Mouse (Mus musculus): Measurements from ENCODE around the gene Srbd1. TPM values are rescaled to one million over a fixed set of nuclear protein-coding genes. Genes with fewer than 3 reads are reported as not detected.

The Srbd1 gene
- polyA plus RNA-seq, 1 experiment from 2014 or later: 12.6 TPM

GRCm38 (mm10) chr17:86170164-86170958 is 25.4 kb upstream of the Srbd1 start:
- 68% methylated on average over 9 of the region's 9 CpGs for WGBS
- Histone ChIP-seq H3K4me2 (ENCODE audit: low read depth, low read length, severe bottlenecking) (no peak overlapping the region), H3K36me3 (ENCODE audit: control insufficient read depth, insufficient read depth, low read length) (no peaks in the 10 kb centered on the region; the same call in 1 of the 2 replicates), H3K9ac (ENCODE audit: low read length) (no peak overlapping the region), H3K4me1 (replicated peaks; ENCODE audit: control insufficient read depth, insufficient read depth, low read length) (peaks cover 8% of the 10 kb centered on the region; the same call in 1 of the 2 replicates), H3K27me3 (ENCODE audit: control insufficient read depth, insufficient read depth, low read length) (peaks cover 4% of the 10 kb centered on the region; the same call in 1 of the 2 replicates), H3K4me3 (ENCODE audit: low read depth, low read length) (no peak overlapping the region), H3K27ac (ENCODE audit: low read depth, low read length) (no peak overlapping the region), H3K9me3 (ENCODE audit: control insufficient read depth, low read length) (no peaks in the 10 kb centered on the region)
- ATAC-seq (replicated peaks; ENCODE audit: low FRiP score) (no peak), DNase-seq (ENCODE audit: low spot score) (no peak)

GRCm38 (mm10) chr17:86169092-86169491 is 24.1 kb upstream of the Srbd1 start:
- 27% methylated on average over 6 of the region's 6 CpGs for WGBS

GRCm38 (mm10) chr17:86168231-86168981 is 23.4 kb upstream of the Srbd1 start:
- Histone ChIP-seq H3K4me1 (replicated peaks; ENCODE audit: control insufficient read depth, insufficient read depth, low read length) (peaks cover 8% of the 10 kb centered on the region; the same call in 1 of the 2 replicates), H3K27ac (ENCODE audit: low read depth, low read length) (no peak overlapping the region), H3K27me3 (ENCODE audit: control insufficient read depth, insufficient read depth, low read length) (peaks cover 4% of the 10 kb centered on the region; the same call in 1 of the 2 replicates), H3K9me3 (ENCODE audit: control insufficient read depth, low read length) (no peaks in the 10 kb centered on the region), H3K36me3 (ENCODE audit: control insufficient read depth, insufficient read depth, low read length) (no peaks in the 10 kb centered on the region; the same call in 1 of the 2 replicates), H3K4me3 (ENCODE audit: low read depth, low read length) (peak overlapping the region; percentile 71), H3K4me2 (ENCODE audit: low read depth, low read length, severe bottlenecking) (peak overlapping the region; percentile 95), H3K9ac (ENCODE audit: low read length) (peak overlapping the region; percentile 83)
- ATAC-seq (replicated peaks; ENCODE audit: low FRiP score) (0 out of 2 replicates have a peak, but pooled peaks have one; percentile 9), DNase-seq (ENCODE audit: low spot score) (peak; percentile 76)
- WGBS: under 1% methylated on average over 57 of the region's 64 CpGs

More at GRCm38 (mm10) chr17:86169092-86169491, 24.1 kb upstream of the Srbd1 start:
- no peaks in the 10 kb centered on the region; the same call in 1 of the 2 replicates for H3K36me3 ChIP-seq (ENCODE audit: control insufficient read depth, insufficient read depth, low read length)
- no peaks in the 10 kb centered on the region for H3K9me3 ChIP-seq (ENCODE audit: control insufficient read depth, low read length)
- peaks cover 4% of the 10 kb centered on the region; the same call in 1 of the 2 replicates for H3K27me3 ChIP-seq (ENCODE audit: control insufficient read depth, insufficient read depth, low read length)
- peak overlapping the region; percentile 71 for H3K4me3 ChIP-seq (ENCODE audit: low read depth, low read length)
- no peak for ATAC-seq (replicated peaks; ENCODE audit: low FRiP score)
- H3K4me2 ChIP-seq (ENCODE audit: low read depth, low read length, severe bottlenecking): peak overlapping the region; percentile 95
- H3K4me1 ChIP-seq (replicated peaks; ENCODE audit: control insufficient read depth, insufficient read depth, low read length): peaks cover 8% of the 10 kb centered on the region; the same call in 1 of the 2 replicates
- DNase-seq (ENCODE audit: low spot score): no peak
- no peak overlapping the region for H3K9ac ChIP-seq (ENCODE audit: low read length)
- H3K27ac ChIP-seq (ENCODE audit: low read depth, low read length): no peak overlapping the region

- WGBS: under 1% methylated on average over 106 of the region's 115 CpGs
- Histone ChIP-seq H3K9me3 (ENCODE audit: control insufficient read depth, low read length) (no peaks in the 10 kb centered on the region), H3K27ac (ENCODE audit: low read depth, low read length) (peak within 1 kb of the TSS; percentile 87), H3K4me2 (ENCODE audit: low read depth, low read length, severe bottlenecking) (peak within 1 kb of the TSS; percentile 95), H3K9ac (ENCODE audit: low read length) (peak within 1 kb of the TSS; percentile 83), H3K4me1 (replicated peaks; ENCODE audit: control insufficient read depth, insufficient read depth, low read length) (peaks cover 8% of the 10 kb centered on the region; the same call in 1 of the 2 replicates), H3K36me3 (ENCODE audit: control insufficient read depth, insufficient read depth, low read length) (no peaks in the 10 kb centered on the region; the same call in 1 of the 2 replicates), H3K4me3 (ENCODE audit: low read depth, low read length) (peak within 1 kb of the TSS; percentile 71), H3K27me3 (ENCODE audit: control insufficient read depth, insufficient read depth, low read length) (peaks cover 4% of the 10 kb centered on the region; the same call in 1 of the 2 replicates)
- ATAC-seq (replicated peaks; ENCODE audit: low FRiP score): peak; percentile 74
- peak; percentile 92 for DNase-seq (ENCODE audit: low spot score)
Observed at GRCm38 (mm10) chr17:86167320-86168230, 22.6 kb upstream of the Srbd1 start, which contains the start of gene Prkce. TSS of gene Prkce (plus strand) at chr17:86167785.

- peak; percentile 71 for ATAC-seq (replicated peaks; ENCODE audit: low FRiP score)
- H3K27me3 ChIP-seq (ENCODE audit: control insufficient read depth, insufficient read depth, low read length): peaks cover 4% of the 10 kb centered on the region; the same call in 1 of the 2 replicates
- no peaks in the 10 kb centered on the region for H3K9me3 ChIP-seq (ENCODE audit: control insufficient read depth, low read length)
Observed at GRCm38 (mm10) chr17:86166567-86167319, 21.8 kb upstream of the Srbd1 start.

GRCm38 (mm10) chr17:86166051-86166566 is 21.1 kb upstream of the Srbd1 start:
- H3K27me3 ChIP-seq (ENCODE audit: control insufficient read depth, insufficient read depth, low read length): peaks cover 4% of the 10 kb centered on the region; the same call in 1 of the 2 replicates
- H3K27ac ChIP-seq (ENCODE audit: low read depth, low read length): peak overlapping the region; percentile 87; the same call in 1 of the 2 replicates
- H3K4me1 ChIP-seq (replicated peaks; ENCODE audit: control insufficient read depth, insufficient read depth, low read length): peaks cover 8% of the 10 kb centered on the region; the same call in 1 of the 2 replicates
- DNase-seq (ENCODE audit: low spot score) (no peak), ATAC-seq (replicated peaks; ENCODE audit: low FRiP score) (no peak)
- peak overlapping the region; percentile 83 for H3K9ac ChIP-seq (ENCODE audit: low read length)
- peak overlapping the region; percentile 71 for H3K4me3 ChIP-seq (ENCODE audit: low read depth, low read length)
- H3K9me3 ChIP-seq (ENCODE audit: control insufficient read depth, low read length): no peaks in the 10 kb centered on the region
- H3K36me3 ChIP-seq (ENCODE audit: control insufficient read depth, insufficient read depth, low read length): no peaks in the 10 kb centered on the region
- peak overlapping the region; percentile 95 for H3K4me2 ChIP-seq (ENCODE audit: low read depth, low read length, severe bottlenecking)
- WGBS: 2% methylated on average over 19 of the region's 19 CpGs

More at GRCm38 (mm10) chr17:86166567-86167319, 21.8 kb upstream of the Srbd1 start:
- peaks cover 8% of the 10 kb centered on the region; the same call in 1 of the 2 replicates for H3K4me1 ChIP-seq (replicated peaks; ENCODE audit: control insufficient read depth, insufficient read depth, low read length)
- peak overlapping the region; percentile 83 for H3K9ac ChIP-seq (ENCODE audit: low read length)
- H3K27ac ChIP-seq (ENCODE audit: low read depth, low read length): peak overlapping the region; percentile 87
- peak; percentile 83 for DNase-seq (ENCODE audit: low spot score)
- peak overlapping the region; percentile 95 for H3K4me2 ChIP-seq (ENCODE audit: low read depth, low read length, severe bottlenecking)
- H3K4me3 ChIP-seq (ENCODE audit: low read depth, low read length): peak overlapping the region; percentile 71
- H3K36me3 ChIP-seq (ENCODE audit: control insufficient read depth, insufficient read depth, low read length): no peaks in the 10 kb centered on the region
- WGBS: under 1% methylated on average over 46 of the region's 46 CpGs

- H3K27ac ChIP-seq (ENCODE audit: low read depth, low read length): no peak overlapping the region
- H3K36me3 ChIP-seq (ENCODE audit: control insufficient read depth, insufficient read depth, low read length): no peaks in the 10 kb centered on the region
- 86% methylated on average over 7 of the region's 7 CpGs for WGBS
- no peaks in the 10 kb centered on the region for H3K9me3 ChIP-seq (ENCODE audit: control insufficient read depth, low read length)
- no peak overlapping the region for H3K4me3 ChIP-seq (ENCODE audit: low read depth, low read length)
- H3K27me3 ChIP-seq (ENCODE audit: control insufficient read depth, insufficient read depth, low read length): peaks cover 2% of the 10 kb centered on the region; the same call in 1 of the 2 replicates
- no peak overlapping the region for H3K9ac ChIP-seq (ENCODE audit: low read length)
- H3K4me2 ChIP-seq (ENCODE audit: low read depth, low read length, severe bottlenecking): no peak overlapping the region
- ATAC-seq (replicated peaks; ENCODE audit: low FRiP score) (no peak), DNase-seq (ENCODE audit: low spot score) (peak; percentile 45)
- H3K4me1 ChIP-seq (replicated peaks; ENCODE audit: control insufficient read depth, insufficient read depth, low read length): peaks cover 6% of the 10 kb centered on the region; the same call in 1 of the 2 replicates
Observed at GRCm38 (mm10) chr17:86164416-86164815, 19.4 kb upstream of the Srbd1 start.

Data from forebrain, embryonic 11.5 days (tissue).